Mouse (Mus musculus) gastrocnemius, adult 18-20 months (tissue): Measurements from ENCODE around the gene Gm17387. TPM values are rescaled to one million over a fixed set of nuclear protein-coding genes. Genes with fewer than 3 reads are reported as not detected.

Experiments used
- DNase-seq: peaks from one replicate; pipeline ENCODE4 v3.0.0; 2021; ENCODE audit warnings: low spot score
- total RNA-seq, 2 experiments: library from RNA; stranded (reverse); gene quantifications; 2 replicates each; pipeline ENCODE4 v1.2.3; 2021

Gene Gm17387
- total RNA-seq, 2 experiments from 2014 or later: not detected

DNA sequence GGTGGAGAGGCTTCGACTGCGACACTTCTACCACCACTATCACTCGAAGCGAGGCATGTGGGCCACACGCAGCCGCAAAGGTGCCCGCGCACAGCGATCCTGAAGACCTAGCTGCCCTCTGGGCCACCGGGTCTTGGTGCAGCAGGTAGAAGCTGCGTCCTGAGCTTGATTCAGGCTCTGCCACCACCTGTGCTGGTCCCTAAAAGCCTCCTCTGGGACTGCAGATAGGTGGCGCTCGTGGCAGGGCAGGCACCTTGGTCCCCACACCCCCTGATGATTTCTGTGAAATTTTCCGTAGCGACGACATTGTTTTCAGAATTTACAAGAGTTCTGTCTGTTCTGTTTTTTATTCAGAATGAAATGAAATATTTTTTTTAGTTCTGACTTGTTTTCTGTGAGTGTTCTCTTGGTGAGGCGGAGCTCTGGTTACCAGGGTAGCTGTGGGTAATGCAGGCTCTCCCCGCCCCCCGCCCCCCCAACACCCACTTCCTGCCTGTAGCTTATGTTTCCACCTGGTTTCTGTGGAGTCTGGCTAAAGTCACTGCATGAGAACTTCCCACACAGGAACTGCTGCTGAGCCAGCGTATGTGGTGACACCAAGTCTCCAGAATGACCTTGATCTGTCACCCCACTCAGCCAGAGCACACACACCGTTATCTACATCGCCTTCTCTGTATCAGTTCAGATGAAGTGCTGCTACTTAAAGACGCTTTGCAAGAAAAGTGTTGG, 43.2 kb downstream of the Gm17387 start:
- no peak for DNase-seq

DNA sequence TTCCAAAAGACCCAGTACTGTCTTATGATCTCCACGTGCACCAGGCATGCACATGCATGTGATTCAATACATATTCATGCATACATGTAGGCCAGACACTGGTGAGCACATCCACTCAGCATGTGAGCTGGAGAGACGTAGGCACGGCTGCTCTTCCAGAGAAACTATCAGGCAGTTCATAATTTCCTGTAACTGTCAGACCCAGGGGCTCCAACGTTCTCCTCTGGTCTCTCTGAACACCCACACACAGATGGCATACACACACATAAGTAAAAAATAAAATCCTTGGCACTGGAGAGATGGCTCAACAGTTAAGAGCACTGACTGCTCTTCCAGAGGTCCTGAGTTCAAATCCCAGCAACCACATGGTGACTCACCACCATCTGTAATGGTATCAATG, 44.9 kb downstream of the Gm17387 start:
- no peak for DNase-seq

DNA sequence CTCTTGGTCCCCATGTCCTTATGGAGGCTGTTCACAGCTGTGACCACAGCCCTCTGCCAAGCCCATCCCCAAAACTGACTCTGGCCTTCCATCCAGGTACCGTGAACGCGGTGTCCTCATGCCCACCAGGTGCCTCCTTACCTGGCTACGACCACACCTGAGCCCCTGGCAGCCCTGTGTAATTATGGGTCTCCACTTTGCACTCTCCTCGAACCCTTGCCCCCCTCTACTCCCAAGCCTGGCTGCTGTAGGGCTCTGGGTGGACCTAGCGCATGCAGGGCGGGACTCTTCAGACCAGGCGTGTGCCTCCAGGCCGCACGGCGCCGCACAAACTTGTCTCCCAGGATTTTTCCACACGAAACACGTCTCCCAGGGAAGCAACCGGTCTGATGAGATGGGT, 48.9 kb downstream of the Gm17387 start, which contains the start of gene Pkp3:
Pkp3 (plus strand) TSS at position 378 of the 400 bp plus-strand sequence.
- DNase-seq: no peak

DNA sequence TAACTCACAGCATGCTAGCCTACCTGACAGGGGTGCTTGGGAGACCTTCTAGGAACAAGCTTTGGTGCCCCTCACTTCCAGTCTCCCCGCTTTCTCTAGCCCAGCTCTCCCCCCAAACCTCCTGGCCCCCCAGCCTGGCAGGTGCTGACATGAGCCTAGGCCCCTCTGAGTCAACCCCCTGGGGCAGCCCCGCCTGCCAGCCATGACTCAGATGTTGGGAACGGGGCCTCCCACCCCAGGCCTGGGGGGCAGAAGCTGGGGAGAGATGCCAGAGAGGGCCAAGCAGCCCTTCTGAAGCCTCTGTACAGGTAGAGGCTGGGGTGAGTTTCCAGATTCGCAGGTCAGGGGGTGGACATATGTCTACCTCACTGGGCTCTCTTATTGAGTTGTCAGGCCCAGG, 49.9 kb downstream of the Gm17387 start:
- no peak for DNase-seq

Other genes starting within 250 kb of the Gm17387 start
- not detected for gene Syce1, start 241.3 kb upstream of the Gm17387 start, total RNA-seq
- not detected for gene Zfp941, start 207.0 kb upstream of the Gm17387 start, total RNA-seq
- not detected for gene Urah, start 194.1 kb upstream of the Gm17387 start, total RNA-seq
- gene Scgb1c1, start 183.6 kb upstream of the Gm17387 start, total RNA-seq: not detected
- not detected for gene Odf3, start 181.3 kb upstream of the Gm17387 start, total RNA-seq
- gene Gm45785, start 172.8 kb upstream of the Gm17387 start, total RNA-seq: not detected
- gene Ric8a, start 172.2 kb upstream of the Gm17387 start, total RNA-seq: 10 to 100 TPM; 11.9 to 13.7 TPM
- 1 to 10 TPM; 5.0 to 6.1 TPM for gene Bet1l, start 171.6 kb upstream of the Gm17387 start, total RNA-seq
- gene Psmd13, start 147.2 kb upstream of the Gm17387 start, total RNA-seq: 10 to 100 TPM; 83.0 to 87.8 TPM
- 10 to 100 TPM; 22.5 to 25.5 TPM for gene Sirt3, start 146.8 kb upstream of the Gm17387 start, total RNA-seq
- gene Cox8b, start 128.7 kb upstream of the Gm17387 start, total RNA-seq: 1,000 to 10,000 TPM; 2,037 to 2,233 TPM
- not detected for gene Nlrp6, start 108.2 kb upstream of the Gm17387 start, total RNA-seq
- gene Pgghg, start 87.7 kb upstream of the Gm17387 start, total RNA-seq: 1 to 10 TPM; 2.2 to 3.4 TPM
- not detected for gene Ifitm5, start 78.8 kb upstream of the Gm17387 start, total RNA-seq
- gene Gm45717, start 73.2 kb upstream of the Gm17387 start, total RNA-seq: not detected
- 10 to 100 TPM; 44.8 to 64.4 TPM for gene Ifitm2, start 73.1 kb upstream of the Gm17387 start, total RNA-seq
- 1 to 10 TPM in 1 of 2 experiments, under 1 TPM in 1; 0.97 to 1.3 TPM for gene Ifitm1, start 61.9 kb upstream of the Gm17387 start, total RNA-seq
- 10 to 100 TPM; 32.8 to 49.0 TPM for gene Ifitm3, start 18.4 kb upstream of the Gm17387 start, total RNA-seq
- not detected for gene Ifitm6, start 11.2 kb upstream of the Gm17387 start, total RNA-seq
- not detected for gene B4galnt4, start 32.0 kb downstream of the Gm17387 start, total RNA-seq
- gene Pkp3, start 49.1 kb downstream of the Gm17387 start, total RNA-seq: not detected
- 1 to 10 TPM; 1.1 to 2.9 TPM for gene Sigirr, start 71.4 kb downstream of the Gm17387 start, total RNA-seq
- gene Ano9, start 88.7 kb downstream of the Gm17387 start, total RNA-seq: not detected
- 10 to 100 TPM; 20.2 to 21.1 TPM for gene Ptdss2, start 93.3 kb downstream of the Gm17387 start, total RNA-seq
- 10 to 100 TPM; 49.3 to 52.9 TPM for gene Rnh1, start 143.7 kb downstream of the Gm17387 start, total RNA-seq
- 100 to 1,000 TPM; 109 to 117 TPM for gene Hras, start 164.9 kb downstream of the Gm17387 start, total RNA-seq
- gene Lrrc56, start 165.0 kb downstream of the Gm17387 start, total RNA-seq: 1 to 10 TPM; 1.6 to 1.7 TPM
- gene Lmntd2, start 184.9 kb downstream of the Gm17387 start, total RNA-seq: not detected
- under 1 TPM; 0.24 to 0.48 TPM for gene Rassf7, start 186.7 kb downstream of the Gm17387 start, total RNA-seq
- gene Phrf1, start 199.7 kb downstream of the Gm17387 start, total RNA-seq: 10 to 100 TPM; 19.5 to 24.8 TPM
- gene Irf7, start 237.3 kb downstream of the Gm17387 start, total RNA-seq: 1 to 10 TPM in 1 of 2 experiments, under 1 TPM in 1; 0.25 to 1.4 TPM
- gene Cdhr5, start 247.7 kb downstream of the Gm17387 start, total RNA-seq: not detected